Mouse (Mus musculus): ENCODE results near the gene Gm9913. TPM values are rescaled to one million over a fixed set of nuclear protein-coding genes. Genes with fewer than 3 reads are reported as not detected.

Gene Gm9913
- polyA plus RNA-seq, 1 experiment from 2014 or later, result 0.22 TPM

DNA sequence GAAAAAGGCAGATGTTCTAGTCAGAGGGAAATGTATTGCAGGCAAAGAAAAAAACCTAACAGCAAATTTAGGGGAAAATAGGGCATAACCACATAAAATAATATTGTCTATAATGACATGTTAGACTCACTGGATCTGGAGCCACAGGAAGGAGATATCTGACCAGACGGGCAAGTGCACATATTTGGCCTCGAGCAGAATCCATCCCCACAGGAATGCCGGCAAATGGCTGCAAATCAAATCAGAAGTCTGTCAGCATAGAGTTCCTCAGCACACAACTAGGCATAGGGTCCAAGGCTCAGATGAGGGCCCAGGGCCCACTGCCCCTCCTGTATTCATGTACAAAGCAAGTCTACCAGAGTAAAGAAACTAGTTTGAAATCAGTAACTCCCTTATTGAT is 27.5 kb upstream of the Gm9913 start:
- H3K4me2 ChIP-seq, result no peak overlapping the region
- no peak overlapping the region for H3K4me3 ChIP-seq (ENCODE audit: low read depth, low read length)
- no peaks in the 10 kb centered on the region for H3K27me3 ChIP-seq (ENCODE audit: control insufficient read depth, insufficient read depth, low read length)
- ATAC-seq (ENCODE audit: low FRiP score) (no peak), DNase-seq (ENCODE audit: low spot score, missing footprints) (no peak)
- H3K4me1 ChIP-seq (ENCODE audit: control insufficient read depth, insufficient read depth, low read length), result no peaks in the 10 kb centered on the region
- no peak overlapping the region for H3K9ac ChIP-seq (ENCODE audit: low read length)
- no peaks in the 10 kb centered on the region for H3K36me3 ChIP-seq (ENCODE audit: control insufficient read depth, insufficient read depth, low read length)
- no peak overlapping the region for H3K27ac ChIP-seq (ENCODE audit: low read depth, low read length)
- no peaks in the 10 kb centered on the region for H3K9me3 ChIP-seq (ENCODE audit: control insufficient read depth, low read length)
- 88% methylated on average over 3 of the region's 3 CpGs for whole genome bisulfite sequencing

DNA sequence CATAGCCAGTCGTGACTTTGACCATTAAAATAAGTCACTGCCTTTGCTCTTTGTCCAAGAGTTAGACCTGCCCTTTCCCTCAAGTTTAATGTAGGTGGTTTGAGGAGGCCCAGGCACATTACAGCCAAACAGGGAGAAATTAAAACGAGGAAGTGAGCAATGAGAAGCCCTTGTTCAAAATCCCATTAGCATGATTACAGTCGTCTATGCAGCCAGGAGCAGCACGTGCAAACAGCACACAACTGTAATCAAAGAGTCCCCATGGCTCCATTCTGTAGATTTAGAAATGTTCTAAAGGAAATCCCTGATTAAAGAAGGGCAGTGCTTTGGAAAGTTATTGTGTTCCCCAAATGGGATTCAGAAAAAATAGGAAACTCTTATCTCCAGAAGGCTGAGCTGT is 26.2 kb upstream of the Gm9913 start:
- ATAC-seq (ENCODE audit: low FRiP score), result no peak
- Histone ChIP-seq H3K4me1 (ENCODE audit: control insufficient read depth, insufficient read depth, low read length) (no peaks in the 10 kb centered on the region), H3K27ac (ENCODE audit: low read depth, low read length) (no peak overlapping the region), H3K9me3 (ENCODE audit: control insufficient read depth, low read length) (no peaks in the 10 kb centered on the region), H3K36me3 (ENCODE audit: control insufficient read depth, insufficient read depth, low read length) (no peaks in the 10 kb centered on the region), H3K27me3 (ENCODE audit: control insufficient read depth, insufficient read depth, low read length) (no peaks in the 10 kb centered on the region), H3K4me2 (no peak overlapping the region), H3K4me3 (ENCODE audit: low read depth, low read length) (no peak overlapping the region), H3K9ac (ENCODE audit: low read length) (no peak overlapping the region)
- WGBS, result 74% methylated on average over 4 of the region's 4 CpGs
- no peak for DNase-seq (ENCODE audit: low spot score, missing footprints)

- H3K27me3 ChIP-seq (ENCODE audit: control insufficient read depth, insufficient read depth, low read length), result no peaks in the 10 kb centered on the region
- no peak overlapping the region for H3K27ac ChIP-seq (ENCODE audit: low read depth, low read length)
- WGBS, result 84% methylated on average over 5 of the region's 5 CpGs
- H3K4me2 ChIP-seq, result no peak overlapping the region
- H3K4me1 ChIP-seq (ENCODE audit: control insufficient read depth, insufficient read depth, low read length), result no peaks in the 10 kb centered on the region
- no peaks in the 10 kb centered on the region for H3K36me3 ChIP-seq (ENCODE audit: control insufficient read depth, insufficient read depth, low read length)
- no peak for ATAC-seq (ENCODE audit: low FRiP score)
- H3K9me3 ChIP-seq (ENCODE audit: control insufficient read depth, low read length), result no peaks in the 10 kb centered on the region
- DNase-seq (ENCODE audit: low spot score, missing footprints), result no peak
- no peak overlapping the region for H3K9ac ChIP-seq (ENCODE audit: low read length)
- no peak overlapping the region for H3K4me3 ChIP-seq (ENCODE audit: low read depth, low read length)
Observed at GRCm38 (mm10) chr2:125480057-125480456, 24.8 kb upstream of the Gm9913 start.

GRCm38 (mm10) chr2:125481116-125481515 is 23.8 kb upstream of the Gm9913 start:
- H3K4me2 ChIP-seq, result no peak overlapping the region
- DNase-seq (ENCODE audit: low spot score, missing footprints) (no peak), ATAC-seq (ENCODE audit: low FRiP score) (no peak)
- H3K27ac ChIP-seq (ENCODE audit: low read depth, low read length), result no peak overlapping the region
- 85% methylated on average over 4 of the region's 4 CpGs for WGBS
- no peak overlapping the region for H3K4me3 ChIP-seq (ENCODE audit: low read depth, low read length)
- no peaks in the 10 kb centered on the region for H3K36me3 ChIP-seq (ENCODE audit: control insufficient read depth, insufficient read depth, low read length)
- no peaks in the 10 kb centered on the region for H3K27me3 ChIP-seq (ENCODE audit: control insufficient read depth, insufficient read depth, low read length)
- no peaks in the 10 kb centered on the region for H3K9me3 ChIP-seq (ENCODE audit: control insufficient read depth, low read length)
- no peaks in the 10 kb centered on the region for H3K4me1 ChIP-seq (ENCODE audit: control insufficient read depth, insufficient read depth, low read length)
- no peak overlapping the region for H3K9ac ChIP-seq (ENCODE audit: low read length)

DNA sequence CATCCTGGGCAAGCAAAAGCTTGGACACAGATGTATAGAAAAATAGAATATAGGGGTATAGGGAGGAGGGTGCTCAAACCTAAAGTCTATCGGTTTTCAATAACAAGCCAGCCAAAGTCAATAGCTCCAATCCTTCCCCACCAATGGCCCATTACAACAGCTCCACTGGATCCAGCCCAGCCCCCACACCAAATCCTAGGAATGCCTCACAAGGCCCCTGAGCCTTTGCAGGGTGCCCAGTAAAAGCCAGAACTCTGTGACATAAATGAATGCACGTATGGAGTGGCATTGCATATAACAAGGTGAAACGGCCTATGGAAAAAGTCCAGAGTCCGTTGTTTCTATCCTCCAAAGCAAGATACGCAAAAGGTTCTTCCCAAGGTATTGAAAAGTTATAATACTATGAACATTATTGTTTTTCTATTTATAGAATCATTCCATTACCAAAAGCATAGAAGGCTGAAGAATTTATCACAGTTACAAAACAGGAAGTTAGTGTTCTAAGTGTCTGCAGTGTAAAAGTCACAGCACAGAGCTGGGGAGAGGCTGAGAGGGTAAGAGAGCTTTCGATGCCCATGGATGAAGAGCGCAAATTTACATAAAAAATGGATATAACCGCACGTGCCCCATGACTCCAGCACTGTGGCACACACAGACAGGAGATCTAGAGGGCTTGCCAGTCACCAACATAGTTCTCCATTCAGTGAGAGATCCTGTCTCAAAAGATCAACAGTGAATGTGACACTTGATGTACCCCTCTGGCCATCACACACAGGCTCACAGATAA is 23.2 kb upstream of the Gm9913 start:
- ATAC-seq (ENCODE audit: low FRiP score), result no peak
- Histone ChIP-seq H3K4me1 (ENCODE audit: control insufficient read depth, insufficient read depth, low read length) (no peaks in the 10 kb centered on the region), H3K27me3 (ENCODE audit: control insufficient read depth, insufficient read depth, low read length) (no peaks in the 10 kb centered on the region), H3K9me3 (ENCODE audit: control insufficient read depth, low read length) (no peaks in the 10 kb centered on the region), H3K9ac (ENCODE audit: low read length) (no peak overlapping the region), H3K4me3 (ENCODE audit: low read depth, low read length) (no peak overlapping the region), H3K36me3 (ENCODE audit: control insufficient read depth, insufficient read depth, low read length) (no peaks in the 10 kb centered on the region), H3K4me2 (no peak overlapping the region), H3K27ac (ENCODE audit: low read depth, low read length) (no peak overlapping the region)
- DNase-seq (ENCODE audit: low spot score, missing footprints), result no peak
- WGBS, result 89% methylated on average over 9 of the region's 9 CpGs

- Histone ChIP-seq H3K4me3 (ENCODE audit: low read depth, low read length) (no peak overlapping the region), H3K4me2 (no peak overlapping the region), H3K9me3 (ENCODE audit: control insufficient read depth, low read length) (no peaks in the 10 kb centered on the region), H3K4me1 (ENCODE audit: control insufficient read depth, insufficient read depth, low read length) (no peaks in the 10 kb centered on the region), H3K27ac (ENCODE audit: low read depth, low read length) (no peak overlapping the region), H3K27me3 (ENCODE audit: control insufficient read depth, insufficient read depth, low read length) (no peaks in the 10 kb centered on the region), H3K9ac (ENCODE audit: low read length) (no peak overlapping the region), H3K36me3 (ENCODE audit: control insufficient read depth, insufficient read depth, low read length) (no peaks in the 10 kb centered on the region)
- no peak for ATAC-seq (ENCODE audit: low FRiP score)
- DNase-seq (ENCODE audit: low spot score, missing footprints), result no peak
Observed at GRCm38 (mm10) chr2:125484164-125484563, 20.7 kb upstream of the Gm9913 start.

GRCm38 (mm10) chr2:125484910-125485309 is 20.0 kb upstream of the Gm9913 start:
- Histone ChIP-seq H3K4me3 (ENCODE audit: low read depth, low read length) (no peak overlapping the region), H3K27ac (ENCODE audit: low read depth, low read length) (no peak overlapping the region), H3K36me3 (ENCODE audit: control insufficient read depth, insufficient read depth, low read length) (no peaks in the 10 kb centered on the region), H3K9ac (ENCODE audit: low read length) (no peak overlapping the region), H3K4me2 (no peak overlapping the region), H3K9me3 (ENCODE audit: control insufficient read depth, low read length) (no peaks in the 10 kb centered on the region), H3K27me3 (ENCODE audit: control insufficient read depth, insufficient read depth, low read length) (no peaks in the 10 kb centered on the region), H3K4me1 (ENCODE audit: control insufficient read depth, insufficient read depth, low read length) (no peaks in the 10 kb centered on the region)
- ATAC-seq (ENCODE audit: low FRiP score), result no peak
- WGBS, result 86% methylated on average over 9 of the region's 9 CpGs
- DNase-seq (ENCODE audit: low spot score, missing footprints), result no peak

GRCm38 (mm10) chr2:125489979-125490378 is 14.9 kb upstream of the Gm9913 start:
- no peak overlapping the region for H3K4me2 ChIP-seq
- 92% methylated on average over 1 of the region's 1 CpGs for WGBS
- H3K27me3 ChIP-seq (ENCODE audit: control insufficient read depth, insufficient read depth, low read length), result no peaks in the 10 kb centered on the region
- no peak overlapping the region for H3K27ac ChIP-seq (ENCODE audit: low read depth, low read length)
- no peaks in the 10 kb centered on the region for H3K9me3 ChIP-seq (ENCODE audit: control insufficient read depth, low read length)
- H3K9ac ChIP-seq (ENCODE audit: low read length), result no peak overlapping the region
- ATAC-seq (ENCODE audit: low FRiP score) (no peak), DNase-seq (ENCODE audit: low spot score, missing footprints) (no peak)
- H3K36me3 ChIP-seq (ENCODE audit: control insufficient read depth, insufficient read depth, low read length), result no peaks in the 10 kb centered on the region
- H3K4me1 ChIP-seq (ENCODE audit: control insufficient read depth, insufficient read depth, low read length), result no peaks in the 10 kb centered on the region
- no peak overlapping the region for H3K4me3 ChIP-seq (ENCODE audit: low read depth, low read length)

GRCm38 (mm10) chr2:125492050-125492900 is 12.6 kb upstream of the Gm9913 start:
- H3K4me1 ChIP-seq (ENCODE audit: control insufficient read depth, insufficient read depth, low read length), result no peaks in the 10 kb centered on the region
- DNase-seq (ENCODE audit: low spot score, missing footprints) (no peak), ATAC-seq (ENCODE audit: low FRiP score) (no peak)
- no peaks in the 10 kb centered on the region for H3K27me3 ChIP-seq (ENCODE audit: control insufficient read depth, insufficient read depth, low read length)
- H3K9ac ChIP-seq (ENCODE audit: low read length), result no peak overlapping the region
- H3K4me3 ChIP-seq (ENCODE audit: low read depth, low read length), result no peak overlapping the region
- H3K9me3 ChIP-seq (ENCODE audit: control insufficient read depth, low read length), result no peaks in the 10 kb centered on the region
- WGBS, result 82% methylated on average over 15 of the region's 15 CpGs
- H3K27ac ChIP-seq (ENCODE audit: low read depth, low read length), result no peak overlapping the region
- H3K4me2 ChIP-seq, result no peak overlapping the region
- no peaks in the 10 kb centered on the region for H3K36me3 ChIP-seq (ENCODE audit: control insufficient read depth, insufficient read depth, low read length)
